Mouse (Mus musculus): ENCODE measurements around the gene Zc3h18. TPM values are rescaled to one million over a fixed set of nuclear protein-coding genes. Genes with fewer than 3 reads are reported as not detected.

Gene Zc3h18
- total RNA-seq, 4 experiments from 2014 or later, result 21.2 to 24.0 (median 22.4) TPM

GRCm38 (mm10) chr8:122393717-122394116, 17.3 kb downstream of the Zc3h18 start:
- no peak for DNase-seq (ENCODE audit: low spot score)

- no peak for DNase-seq (ENCODE audit: low spot score)
Measured at GRCm38 (mm10) chr8:122395291-122395690, 18.9 kb downstream of the Zc3h18 start.

GRCm38 (mm10) chr8:122398186-122398585, 21.8 kb downstream of the Zc3h18 start:
- DNase-seq (ENCODE audit: low spot score), result no peak

GRCm38 (mm10) chr8:122405146-122405805, 28.9 kb downstream of the Zc3h18 start:
- no peak for DNase-seq (ENCODE audit: low spot score)

- DNase-seq (ENCODE audit: low spot score), result no peak
Measured at GRCm38 (mm10) chr8:122407678-122408077, 31.3 kb downstream of the Zc3h18 start.

GRCm38 (mm10) chr8:122414311-122414710, 37.9 kb downstream of the Zc3h18 start:
- no peak for DNase-seq (ENCODE audit: low spot score)

- no peak for DNase-seq (ENCODE audit: low spot score)
Measured at GRCm38 (mm10) chr8:122415554-122415953, 39.1 kb downstream of the Zc3h18 start.

GRCm38 (mm10) chr8:122419881-122420555, 43.6 kb downstream of the Zc3h18 start:
- no peak for DNase-seq (ENCODE audit: low spot score)

GRCm38 (mm10) chr8:122421376-122422070, 45.1 kb downstream of the Zc3h18 start, which contains the start of gene Il17c:
Gene Il17c, plus strand, starts transcription at chr8:122422020.
- no peak for DNase-seq (ENCODE audit: low spot score)

GRCm38 (mm10) chr8:122423217-122423616, 46.8 kb downstream of the Zc3h18 start:
- no peak for DNase-seq (ENCODE audit: low spot score)

GRCm38 (mm10) chr8:122423659-122424058, 47.2 kb downstream of the Zc3h18 start:
- peak; percentile 55 for DNase-seq (ENCODE audit: low spot score)

- no peak for DNase-seq (ENCODE audit: low spot score)
Measured at GRCm38 (mm10) chr8:122426145-122426544, 49.7 kb downstream of the Zc3h18 start.

GRCm38 (mm10) chr8:122427607-122428006, 51.2 kb downstream of the Zc3h18 start:
- no peak for DNase-seq (ENCODE audit: low spot score)

- no peak for DNase-seq (ENCODE audit: low spot score)
Measured at GRCm38 (mm10) chr8:122428163-122428562, 51.8 kb downstream of the Zc3h18 start.

- no peak for DNase-seq (ENCODE audit: low spot score)
Measured at GRCm38 (mm10) chr8:122430058-122430636, 53.7 kb downstream of the Zc3h18 start.

GRCm38 (mm10) chr8:122430646-122431045, 54.2 kb downstream of the Zc3h18 start:
- no peak for DNase-seq (ENCODE audit: low spot score)

- DNase-seq (ENCODE audit: low spot score), result no peak
Measured at GRCm38 (mm10) chr8:122431694-122432442, 55.5 kb downstream of the Zc3h18 start.

GRCm38 (mm10) chr8:122432443-122433268, 56.2 kb downstream of the Zc3h18 start, which contains the start of gene Cyba:
Gene Cyba, minus strand, starts transcription at chr8:122432930.
- DNase-seq (ENCODE audit: low spot score), result peak; percentile 71

- DNase-seq (ENCODE audit: low spot score), result no peak
Measured at GRCm38 (mm10) chr8:122433269-122433905, 57.0 kb downstream of the Zc3h18 start.

- no peak for DNase-seq (ENCODE audit: low spot score)
Measured at GRCm38 (mm10) chr8:122435375-122435774, 59.0 kb downstream of the Zc3h18 start.
